Mouse (Mus musculus) ES-CJ7 (cell line): ENCODE results near the gene Slc22a21.
"Not testable (repeated sequence)": the region's sequence is repeated elsewhere in the genome, so short reads cannot be mapped to it uniquely, and the experiment has no call there.

Experiments
- DNase-seq: peaks from one replicate; pipeline ENCODE4 v3.0.0; 2011; ENCODE audit warnings: low read depth, low spot score

Gene Slc22a21

GRCm38 (mm10) chr11:54002147-54002760 lies 22.1 kb upstream of the Slc22a21 start:
- peak; percentile 60 for DNase-seq

- DNase-seq = no peak
Observed at GRCm38 (mm10) chr11:53997661-53998060, 17.5 kb upstream of the Slc22a21 start.

DNA sequence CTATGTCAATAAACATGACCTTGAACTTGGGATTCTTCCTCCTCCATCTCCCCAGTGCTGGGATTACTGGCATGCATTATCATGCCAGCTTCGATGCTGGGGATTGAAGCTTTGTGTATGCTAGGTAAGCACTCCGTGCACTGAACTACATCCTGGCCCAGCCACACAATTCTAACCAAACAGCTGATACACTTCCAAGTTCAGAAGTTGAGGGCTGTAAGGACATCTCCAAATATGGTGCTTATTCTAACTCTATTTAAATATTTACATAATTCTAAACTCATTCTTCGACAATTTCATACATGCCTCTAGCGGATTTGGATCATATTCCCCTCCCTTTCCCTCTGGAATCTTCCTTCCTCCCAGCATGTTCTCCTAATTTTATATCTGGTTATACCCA lies 12.1 kb upstream of the Slc22a21 start:
- DNase-seq = no peak

DNA sequence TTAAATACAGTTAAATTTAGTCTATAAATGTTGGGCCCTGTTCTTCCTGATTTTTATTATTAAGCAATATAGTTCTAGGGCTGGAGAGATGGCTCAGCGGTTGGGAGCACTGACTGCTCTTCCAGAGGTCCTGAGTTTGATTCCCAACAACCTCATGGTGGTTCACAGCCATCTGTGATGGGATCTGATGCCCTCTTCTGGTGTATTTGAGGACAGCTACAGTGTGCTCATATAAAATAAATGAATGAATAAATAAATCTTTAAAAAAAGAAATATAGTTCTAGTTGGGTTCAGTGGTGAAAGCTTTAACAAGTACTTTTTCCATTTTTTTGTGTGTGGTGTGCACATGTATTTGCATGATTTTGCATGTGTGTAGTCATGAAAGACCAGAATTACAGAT lies 9.1 kb upstream of the Slc22a21 start:
- no peak for DNase-seq

DNA sequence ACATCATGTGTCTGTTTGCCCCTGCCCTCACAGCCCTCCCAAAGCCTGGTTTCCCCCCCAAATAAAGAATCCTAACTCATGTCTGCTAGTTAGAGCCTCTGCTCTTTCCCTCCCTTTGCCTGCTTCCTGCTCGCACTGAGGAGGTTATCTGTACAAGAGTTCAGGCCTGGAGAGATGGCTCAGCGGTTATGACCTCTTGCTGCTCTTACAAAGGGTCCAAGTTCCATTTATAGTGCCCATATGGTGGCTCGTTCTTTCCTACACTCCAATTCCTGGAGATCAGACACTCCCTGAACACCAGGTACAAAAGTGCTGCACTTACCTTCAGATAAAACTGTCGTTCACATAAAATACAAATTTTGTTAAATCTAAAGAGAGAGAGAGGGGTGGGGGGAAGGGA lies 7.9 kb upstream of the Slc22a21 start:
- DNase-seq = no peak

DNA sequence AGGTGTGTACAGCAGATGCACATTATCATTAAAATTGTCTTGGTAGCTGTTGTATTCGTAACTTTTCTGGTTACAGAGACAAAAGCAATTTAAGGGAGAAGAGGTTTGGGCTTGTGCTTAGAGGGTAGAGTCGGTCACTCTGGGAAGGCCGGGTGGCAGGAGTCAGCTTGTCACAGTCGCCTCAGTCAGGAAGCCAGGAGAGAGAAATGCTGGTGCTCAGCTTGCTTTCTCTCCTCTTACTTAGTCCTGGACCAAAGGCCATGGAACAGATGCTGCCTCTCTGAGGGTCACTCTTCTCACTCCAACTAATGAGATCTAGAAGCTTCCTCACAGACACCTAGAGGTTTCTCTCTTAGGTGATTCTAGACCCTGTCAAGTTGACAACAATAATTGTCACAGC lies 1.3 kb upstream of the Slc22a21 start:
- no peak for DNase-seq

GRCm38 (mm10) chr11:53979456-53979787 lies 710 bp downstream of the Slc22a21 start:
- DNase-seq = peak; percentile 14

- DNase-seq = no peak
Observed at GRCm38 (mm10) chr11:53977672-53978071, 2.5 kb downstream of the Slc22a21 start.

- DNase-seq = no peak
Observed at GRCm38 (mm10) chr11:53975559-53975958, 4.6 kb downstream of the Slc22a21 start.

DNA sequence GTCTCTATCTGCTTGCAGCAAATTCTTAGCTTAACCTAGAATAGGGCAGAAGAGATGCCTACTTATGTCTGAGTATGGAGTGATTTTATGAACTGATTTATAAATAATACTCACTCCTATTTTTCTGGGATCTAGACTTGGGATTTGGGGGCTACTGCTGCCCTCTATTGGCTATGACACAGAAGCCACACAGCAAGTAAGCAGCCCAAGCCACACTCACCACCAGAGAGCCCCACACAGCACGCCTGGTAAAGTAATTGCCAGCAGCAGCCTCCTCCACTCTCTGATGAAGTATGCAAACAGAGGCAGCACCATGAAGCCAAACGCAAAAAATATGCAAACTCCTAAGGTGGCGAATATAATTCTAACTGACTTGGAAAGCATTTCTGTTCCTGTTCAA lies 21.1 kb downstream of the Slc22a21 start:
- DNase-seq = peak; percentile 40

- DNase-seq = peak; percentile 50
Observed at GRCm38 (mm10) chr11:53958176-53958575, 22.0 kb downstream of the Slc22a21 start.

DNA sequence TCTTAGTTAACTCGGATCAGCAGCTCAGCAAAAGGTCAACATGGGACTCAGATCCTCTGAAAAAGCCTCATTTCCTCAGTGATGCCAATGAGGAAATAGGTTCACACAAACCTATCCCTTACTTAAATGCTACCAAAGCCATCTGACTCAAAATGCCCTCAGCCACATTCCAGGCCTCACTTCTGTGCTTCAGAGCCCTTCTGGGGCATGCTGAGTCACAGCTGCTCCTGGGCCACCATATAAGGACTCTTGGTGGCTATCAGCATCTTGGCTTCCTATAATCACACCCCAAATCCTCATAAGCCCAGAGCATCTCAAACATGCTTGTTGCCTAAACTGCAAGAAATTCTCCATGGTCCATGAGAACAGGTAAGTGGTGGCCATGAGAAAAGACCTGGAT lies 23.5 kb downstream of the Slc22a21 start:
- no peak for DNase-seq

GRCm38 (mm10) chr11:53954653-53955052 lies 25.5 kb downstream of the Slc22a21 start:
- DNase-seq = no peak

GRCm38 (mm10) chr11:53950133-53950532 lies 30.0 kb downstream of the Slc22a21 start:
- DNase-seq = not testable (repeated sequence)

DNA sequence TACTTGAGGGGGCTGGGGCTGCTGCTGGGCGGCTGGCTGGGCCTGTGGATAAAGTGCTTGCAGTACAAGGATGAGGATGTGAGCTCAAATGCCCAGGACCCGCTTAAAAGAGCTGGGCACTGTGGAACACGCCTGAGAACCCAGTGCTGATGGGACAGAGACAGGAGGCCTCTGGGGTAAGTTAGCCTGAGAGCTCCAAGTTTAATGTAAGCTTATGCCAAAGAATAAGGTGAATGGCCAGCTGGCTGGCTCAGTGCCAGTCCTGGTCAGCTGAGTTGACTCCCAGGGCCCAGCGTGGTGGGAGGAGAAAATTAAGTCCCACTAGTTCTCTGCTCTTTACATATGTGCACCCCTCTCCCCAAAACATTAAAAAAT lies 48.2 kb downstream of the Slc22a21 start:
- DNase-seq = not testable (repeated sequence)

GRCm38 (mm10) chr11:53931091-53931943 lies 48.8 kb downstream of the Slc22a21 start:
- peak; percentile 79 for DNase-seq

GRCm38 (mm10) chr11:53929741-53930140 lies 50.4 kb downstream of the Slc22a21 start:
- peak; percentile 12 for DNase-seq

GRCm38 (mm10) chr11:53928585-53928984 lies 51.5 kb downstream of the Slc22a21 start:
- no peak for DNase-seq

- no peak for DNase-seq
Observed at GRCm38 (mm10) chr11:53926303-53926702, 53.8 kb downstream of the Slc22a21 start.

GRCm38 (mm10) chr11:53918851-53919250 lies 61.3 kb downstream of the Slc22a21 start:
- DNase-seq = no peak

DNA sequence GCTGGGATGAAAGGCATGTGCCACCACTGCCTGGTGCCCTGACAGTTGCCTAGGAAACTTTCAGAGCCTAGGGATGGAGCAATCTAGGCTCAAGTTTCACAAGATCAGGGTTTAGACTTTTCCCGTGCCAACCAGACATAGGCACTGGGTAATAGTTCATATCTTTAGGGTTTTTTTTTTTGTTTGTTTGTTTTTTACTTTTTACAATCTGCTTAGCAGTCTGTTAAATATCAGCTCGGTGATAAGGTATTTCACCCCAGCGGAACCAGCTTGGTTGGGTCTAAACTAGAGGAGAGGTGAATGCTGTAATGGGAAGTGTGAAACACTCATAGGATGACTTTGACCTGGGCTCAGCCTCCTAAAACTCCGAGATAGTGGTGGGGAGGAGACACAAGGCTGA lies 69.1 kb downstream of the Slc22a21 start:
- no peak for DNase-seq

DNA sequence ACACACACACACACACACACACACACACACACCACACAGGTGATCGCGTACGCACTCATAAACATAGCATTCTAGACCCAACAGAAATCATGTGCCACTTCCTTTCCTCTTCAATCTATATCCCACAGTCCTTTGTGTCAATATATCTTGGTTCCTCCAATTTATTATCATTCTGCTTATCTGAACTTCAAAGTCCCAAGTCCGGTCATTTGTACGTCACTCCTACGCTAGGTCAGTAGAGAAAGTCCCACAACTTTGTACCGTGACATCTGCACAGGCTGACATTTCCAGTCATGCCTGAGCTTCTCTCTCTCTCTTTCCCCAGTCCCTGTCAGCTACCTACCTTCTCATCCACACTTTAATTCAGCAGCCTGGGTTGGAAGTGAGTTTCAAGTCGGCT lies 71.4 kb downstream of the Slc22a21 start:
- no peak for DNase-seq

GRCm38 (mm10) chr11:53904534-53904925 lies 75.6 kb downstream of the Slc22a21 start:
- DNase-seq = peak; percentile 62
